Mouse (Mus musculus) CD4-positive, CD25-positive, alpha-beta regulatory T cell, adult 2 months (primary cell): ENCODE data around the gene Rimbp2.
A peak's percentile ranks its signal among the peaks of the same experiment; 100 is the strongest.
"Not testable (repeated sequence)": the region's sequence is repeated elsewhere in the genome, so short reads cannot be mapped to it uniquely, and the experiment has no call there.

ENCODE experiments used
- DNase-seq: peaks from one replicate; pipeline ENCODE4 v3.0.0-alpha.2; 2012; ENCODE audit warnings: low read depth, low spot score

Gene Rimbp2

DNA sequence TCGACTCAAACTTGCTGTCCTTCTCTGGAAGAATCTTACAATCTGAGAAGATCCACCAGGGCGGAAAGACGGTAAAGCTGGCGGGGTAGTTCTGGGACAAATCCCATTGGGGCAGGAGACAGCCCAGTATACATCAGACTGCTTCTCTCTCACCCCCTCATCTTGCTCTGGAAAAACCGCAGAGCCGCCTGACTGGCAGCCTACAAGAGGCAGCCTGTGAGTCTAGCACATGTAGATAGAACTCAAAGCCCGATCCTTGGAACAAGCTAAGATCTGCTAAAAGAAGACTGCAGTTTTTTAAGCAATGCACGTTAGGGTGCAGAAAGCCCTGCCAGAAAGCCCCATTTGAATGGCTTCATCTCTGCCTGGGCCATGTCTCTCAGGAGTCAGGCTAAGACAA lies 207.0 kb downstream of the Rimbp2 start:
- no peak for DNase-seq

GRCm38 (mm10) chr5:128745206-128745605 lies 208.1 kb downstream of the Rimbp2 start:
- no peak for DNase-seq

- no peak for DNase-seq
Measured at GRCm38 (mm10) chr5:128744351-128744750, 208.9 kb downstream of the Rimbp2 start.

DNA sequence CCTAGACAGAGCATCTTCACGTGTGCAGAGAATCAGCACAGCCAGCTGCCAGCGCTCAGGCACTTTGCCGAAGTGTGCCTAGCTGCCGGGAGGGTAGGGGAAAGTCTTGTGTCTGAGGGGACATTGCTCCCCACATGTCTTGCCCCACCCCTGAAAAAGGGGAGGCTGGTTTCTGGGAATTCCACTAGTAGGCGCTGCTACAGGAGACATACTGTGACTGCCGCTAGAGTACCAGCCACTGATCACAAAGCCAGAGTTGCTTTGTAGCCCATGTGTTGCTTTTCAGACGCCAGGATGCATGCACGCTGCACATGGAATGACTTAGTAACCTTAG lies 213.5 kb downstream of the Rimbp2 start:
- no peak for DNase-seq

- no peak for DNase-seq
Measured at GRCm38 (mm10) chr5:128739168-128739837, 214.0 kb downstream of the Rimbp2 start.

GRCm38 (mm10) chr5:128735921-128736320 lies 217.4 kb downstream of the Rimbp2 start:
- no peak for DNase-seq

DNA sequence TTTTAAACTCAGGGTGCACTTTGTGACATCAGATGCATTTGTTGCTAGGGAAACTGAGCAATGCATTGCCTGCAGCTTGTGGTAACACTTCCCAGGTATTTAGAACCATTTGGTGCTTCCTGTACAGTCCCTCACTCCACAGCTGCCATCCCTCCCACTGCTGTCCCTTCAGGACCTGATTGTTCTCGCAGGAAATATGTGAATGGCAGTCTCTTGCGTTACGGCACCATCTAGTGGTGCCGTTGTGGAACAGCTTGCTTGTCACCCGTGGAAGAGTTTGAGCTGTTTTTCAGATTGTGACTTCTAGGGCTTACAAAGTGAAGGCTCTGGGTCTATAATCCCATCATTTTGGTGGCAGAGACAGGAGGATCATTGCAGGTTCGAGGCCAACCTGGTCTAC lies 219.3 kb downstream of the Rimbp2 start:
- DNase-seq, result peak; percentile 31

DNA sequence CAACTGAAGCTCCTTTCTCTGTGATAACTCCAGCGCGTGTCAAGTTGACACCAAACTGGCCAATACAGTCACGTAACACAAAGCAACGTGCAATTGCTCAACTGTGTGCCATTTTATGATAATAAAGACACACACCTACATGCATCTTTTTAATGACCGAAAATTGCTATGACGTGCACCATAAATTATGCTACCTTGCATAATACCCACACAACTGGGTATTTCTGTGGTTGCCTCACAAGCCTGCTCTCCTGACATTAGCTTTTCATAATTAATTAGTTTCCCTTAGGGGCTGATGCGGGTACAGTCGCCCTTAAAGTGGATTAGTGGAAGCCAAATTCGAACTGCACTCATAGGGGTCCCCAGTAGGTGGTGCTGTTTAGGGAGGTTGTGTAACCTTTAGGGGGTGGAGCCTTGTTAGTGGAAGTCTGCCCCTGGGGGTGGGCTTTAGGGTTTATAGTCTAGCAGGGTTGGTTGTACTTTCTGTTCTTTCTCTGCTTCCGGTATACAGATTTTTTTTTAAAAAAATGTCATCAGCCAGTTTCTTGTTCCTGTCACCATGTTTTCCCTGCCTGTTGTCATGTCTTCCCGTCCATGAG lies 220.8 kb downstream of the Rimbp2 start:
- DNase-seq, result no peak

DNA sequence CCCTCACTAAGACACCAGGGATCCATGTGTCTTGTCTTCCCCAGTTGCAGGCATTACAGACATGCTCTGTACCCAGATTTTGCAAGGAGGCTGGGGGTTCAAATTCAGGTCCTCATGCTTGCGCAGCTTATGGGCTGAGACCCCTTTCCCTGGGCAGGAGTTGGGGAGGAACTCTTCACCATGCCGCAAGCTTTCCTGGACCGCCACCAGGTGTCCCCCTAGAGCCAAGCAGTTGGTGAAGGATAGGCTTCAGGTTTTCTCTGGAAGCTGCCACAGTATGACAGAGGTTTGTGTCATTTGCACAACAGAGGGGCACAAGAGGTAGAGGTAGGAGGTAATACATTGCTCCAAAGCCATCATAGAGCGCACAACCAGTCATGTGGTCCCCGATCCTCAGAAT lies 222.7 kb downstream of the Rimbp2 start:
- DNase-seq, result no peak

DNA sequence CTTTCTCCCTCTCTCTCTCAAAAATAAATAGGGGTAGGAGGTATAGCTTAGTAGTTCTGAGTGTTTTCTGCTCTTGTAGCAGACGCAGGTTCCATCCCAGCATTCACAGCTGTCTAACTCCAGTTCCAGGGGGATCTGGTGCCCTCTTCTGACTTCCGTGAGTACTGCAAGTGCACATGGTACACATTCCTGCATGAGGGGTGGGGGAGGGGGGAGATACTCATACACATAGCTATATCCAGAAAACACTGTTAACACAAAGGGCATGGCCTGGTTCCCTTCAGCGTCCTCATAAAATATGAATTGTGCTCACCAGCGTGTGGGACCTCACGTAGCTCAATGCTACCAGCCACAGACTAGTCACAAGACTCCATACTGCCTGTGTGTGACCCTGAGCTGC lies 223.9 kb downstream of the Rimbp2 start:
- no peak for DNase-seq

GRCm38 (mm10) chr5:128720461-128720860 lies 232.8 kb downstream of the Rimbp2 start:
- not testable (repeated sequence) for DNase-seq

GRCm38 (mm10) chr5:128715171-128715570 lies 238.1 kb downstream of the Rimbp2 start:
- no peak for DNase-seq

GRCm38 (mm10) chr5:128711847-128712246 lies 241.4 kb downstream of the Rimbp2 start:
- DNase-seq, result no peak

DNA sequence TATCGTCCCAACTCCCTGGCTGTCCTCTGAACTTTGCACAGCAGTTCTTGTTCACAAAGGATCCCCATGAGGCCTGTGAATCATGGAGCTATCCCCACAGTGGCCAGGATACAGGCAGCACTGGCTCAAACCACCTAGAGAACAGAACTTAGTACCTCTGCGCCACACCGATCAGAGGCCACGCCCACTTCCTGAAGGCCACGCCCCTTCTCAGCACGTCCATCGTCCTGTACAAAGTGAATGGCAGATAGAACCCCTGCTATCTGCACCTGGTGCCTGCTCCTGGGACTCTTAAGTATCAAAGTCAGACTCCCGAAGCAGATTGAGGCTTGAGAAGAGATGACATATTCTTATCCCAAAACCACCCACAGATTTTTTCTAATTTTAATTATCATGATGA lies 242.7 kb downstream of the Rimbp2 start:
- DNase-seq, result no peak

DNA sequence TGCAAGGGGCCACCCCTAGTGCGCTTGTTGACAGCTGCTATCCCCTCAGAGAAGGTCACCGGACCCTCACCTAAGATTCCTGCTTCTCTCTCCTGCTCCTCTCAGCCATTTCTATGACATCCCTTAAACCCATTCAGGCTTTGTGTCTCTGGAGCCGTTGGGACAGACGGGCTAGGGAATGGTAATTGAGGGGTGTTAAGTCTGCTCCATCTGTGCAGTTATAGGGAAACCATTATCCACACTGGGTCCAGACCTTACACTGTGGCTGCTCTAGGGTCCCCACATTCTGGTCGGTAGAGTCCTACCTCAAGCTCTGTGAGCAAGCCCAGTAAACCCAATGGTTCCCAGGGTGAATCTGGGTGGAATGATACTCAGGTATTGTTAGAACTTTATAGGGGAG lies 244.4 kb downstream of the Rimbp2 start:
- no peak for DNase-seq
